Mouse (Mus musculus) liver, embryonic 14.5 days (tissue): Measurements from ENCODE around the gene Tomm40. TPM values are rescaled to one million over a fixed set of nuclear protein-coding genes. Genes with fewer than 3 reads are reported as not detected.
A peak's percentile ranks its signal among the peaks of the same experiment; 100 is the strongest.

Experiments
- ATAC-seq: fragments of 200-750 bp; cut with Nextera tagmentation; 2 replicates; pipeline ENCODE4 v1.8.0; 2017; ENCODE audit warnings: moderate number of reproducible peaks, mild to moderate bottlenecking, moderate library complexity; ENCODE audit not compliant: insufficient read depth
- DNase-seq, 3 experiments: peaks; one replicate each; pipeline ENCODE4 v3.0.0-alpha.2; 2012 to 2013; ENCODE audit warnings: low read depth in 3 of 3, low spot score in 3 of 3
- H3K27ac ChIP-seq: fragments of 300-500 bp; sonication (generic); 2 replicates; pipeline ENCODE4 v1.5.1; 2014; ENCODE audit warnings: moderate library complexity, mild to moderate bottlenecking, control low read depth, inconsistent platforms
- H3K27me3 ChIP-seq: fragments of 300-500 bp; sonication (generic); 2 replicates; pipeline ENCODE4 v1.6.1; 2014; ENCODE audit warnings: mild to moderate bottlenecking, low read length, moderate library complexity; ENCODE audit not compliant: control insufficient read depth, insufficient read depth
- H3K36me3 ChIP-seq: fragments of 300-500 bp; sonication (generic); replicated peaks from 2 replicates; pipeline ENCODE4 v1.6.1; 2014; ENCODE audit warnings: low read depth; ENCODE audit not compliant: control insufficient read depth, insufficient read depth
- H3K4me1 ChIP-seq, 2 experiments: fragments of 200-500 bp in 1 of 2; fragments of 300-500 bp in 1 of 2; sonication (generic) in 1 of 2; replicated peaks; 2 replicates each; pipeline ENCODE4 v1.6.1; 2012 to 2014; ENCODE audit warnings: antibody characterized with exemption in 1 of 2, inconsistent platforms in 1 of 2, low read length in 1 of 2; ENCODE audit not compliant: control insufficient read depth in 2 of 2, insufficient read depth in 2 of 2
- H3K4me2 ChIP-seq: fragments of 300-500 bp; sonication (generic); 2 replicates; pipeline ENCODE4 v1.6.1; 2014; ENCODE audit warnings: low read depth, mild to moderate bottlenecking, control low read depth, moderate library complexity
- H3K4me3 ChIP-seq, 2 experiments: fragments of 200-500 bp in 1 of 2; fragments of 300-500 bp in 1 of 2; sonication (generic) in 1 of 2; 2 replicates each; pipeline ENCODE4 v1.5.1; 2012 to 2014; ENCODE audit warnings: low read depth in 2 of 2, low read length in 2 of 2, mild to moderate bottlenecking in 2 of 2, control low read depth in 1 of 2, inconsistent platforms in 1 of 2, moderate library complexity in 1 of 2; ENCODE audit not compliant: insufficient read depth in 1 of 2
- H3K9ac ChIP-seq: fragments of 300-500 bp; sonication (generic); replicated peaks from 2 replicates; pipeline ENCODE4 v1.6.1; 2014; ENCODE audit warnings: mild to moderate bottlenecking, control low read depth, moderate library complexity
- H3K9me3 ChIP-seq: fragments of 300-500 bp; sonication (generic); 2 replicates; pipeline ENCODE4 v1.6.1; 2016; ENCODE audit warnings: low read length, mixed read lengths; ENCODE audit not compliant: control insufficient read depth
- CTCF ChIP-seq: IDR thresholded peaks from 2 replicates; pipeline ENCODE4 v1.5.1; 2016; ENCODE audit warnings: antibody characterized with exemption, low read depth, control low read depth
- EP300 ChIP-seq: IDR thresholded peaks from 2 replicates; pipeline ENCODE4 v1.6.1; 2016; ENCODE audit warnings: antibody characterized with exemption, low read depth
- WGBS: fragments of 180-500 bp; shearing (Covaris S2); extraction: QIAGEN DNeasy Blood & Tissue Kit; methylation state at CpG from one replicate; pipeline ENCODE4 v1.1.7; 2014; ENCODE audit not compliant: insufficient replicate concordance; 5-methylcytosine and 5-hydroxymethylcytosine counted together
- polyA plus RNA-seq, 2 experiments: library from polyadenylated mRNA; depleted of rRNA in 1 of 2; stranded (reverse) in 1 of 2; unstranded in 1 of 2; fragments of >200 nt; fragmentation: Nextera tagmentation in 1 of 2; extraction: Ambion mirVana in 1 of 2; gene quantifications; 2 replicates each; pipeline versions ENCODE4 v1.2.1 to v1.2.3; 2012 to 2014

The Tomm40 gene
- polyA plus RNA-seq, 2 experiments, result 57.3 to 58.2 TPM

DNA sequence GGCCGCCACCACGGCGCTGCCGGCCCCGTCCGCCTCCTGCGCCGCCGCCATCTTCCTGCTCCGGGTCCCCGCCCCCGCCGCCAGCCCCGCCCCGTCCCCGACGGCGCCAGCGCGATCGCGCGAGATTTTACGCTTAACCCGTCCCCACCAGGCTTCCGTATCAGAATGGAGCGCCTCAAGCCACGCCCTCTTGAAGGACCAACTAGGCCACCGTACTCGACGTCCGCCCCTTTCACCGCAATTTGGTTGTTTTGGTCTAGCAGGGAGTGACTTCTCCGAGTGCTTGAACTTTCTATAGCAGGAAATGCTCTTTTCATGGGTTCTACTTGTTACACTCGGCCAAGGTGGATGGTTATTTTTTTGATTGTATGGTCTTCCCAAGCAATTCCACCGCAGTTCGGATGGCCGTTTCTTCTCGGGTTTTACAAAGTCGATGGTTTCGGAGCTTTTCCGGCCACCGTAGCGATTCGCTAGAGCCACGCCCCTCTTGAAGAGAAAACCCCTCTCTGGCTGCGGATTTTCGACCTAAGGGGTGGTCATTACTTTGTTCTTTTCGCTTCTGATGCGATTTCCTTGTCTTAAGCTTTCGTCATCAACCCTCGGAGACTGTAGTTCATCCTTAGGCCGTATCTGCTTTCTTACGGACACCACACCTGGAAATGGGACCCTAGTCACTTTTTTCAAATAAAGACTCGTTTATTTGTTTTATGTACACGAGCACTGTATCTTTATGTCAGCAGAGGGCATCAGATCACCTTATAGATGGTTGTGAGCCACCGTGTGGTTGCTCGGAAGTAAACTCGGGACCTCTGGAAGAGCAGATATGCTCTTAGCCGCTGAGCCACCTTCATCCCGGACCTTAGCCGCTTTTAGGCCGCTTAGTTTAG lies 50.0 kb downstream of the Tomm40 start, which contains the start of gene Clptm1:
TSS of gene Clptm1 (minus strand) at position 79 of the 887 bp plus-strand sequence.
- Histone ChIP-seq H3K9ac (peak within 1 kb of the TSS; percentile 87), H3K9me3 (no peaks in the 10 kb centered on the region), H3K27ac (peak within 1 kb of the TSS; percentile 94), H3K27me3 (no peaks in the 10 kb centered on the region), H3K4me1 (peaks cover 14 to 19% of the 10 kb centered on the region in 2 experiments), H3K36me3 (peaks cover 5% of the 10 kb centered on the region), H3K4me3 (peak within 1 kb of the TSS; percentile 91 to 96), H3K4me2 (peak within 1 kb of the TSS; percentile 94)
- peak; percentile 72 for TF ChIP-seq EP300
- peak; percentile 62 for TF ChIP-seq CTCF
- WGBS, result under 1% methylated on average over 63 of the region's 63 CpGs
- ATAC-seq (peak; percentile 84), DNase-seq (peak; percentile 95 to 97 (median 96))

DNA sequence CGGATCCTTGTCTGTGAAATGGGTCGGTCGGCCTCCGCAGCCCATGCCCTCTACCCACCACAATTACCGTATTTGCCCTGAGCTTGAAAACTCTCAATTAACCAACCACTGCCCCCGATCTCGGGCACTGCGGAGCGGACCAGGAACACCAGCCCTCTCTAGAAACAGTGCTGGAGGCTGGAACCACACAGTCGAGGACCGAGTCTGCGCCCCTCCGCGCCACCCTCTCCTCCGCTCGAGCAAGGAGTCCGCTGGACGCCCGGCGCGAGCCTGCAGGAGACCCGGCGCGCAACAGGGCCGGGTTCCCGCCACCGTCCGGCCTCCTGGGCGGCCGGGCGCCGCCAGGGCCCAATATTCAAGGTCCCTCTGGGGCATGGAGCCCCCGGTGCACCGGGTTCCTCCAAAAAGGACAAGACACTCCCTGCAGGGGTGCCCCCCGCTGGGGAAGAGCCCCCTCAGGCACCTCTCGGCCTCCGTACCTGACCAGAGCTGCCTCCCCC lies 50.7 kb downstream of the Tomm40 start:
- TF ChIP-seq EP300, result no peak
- TF ChIP-seq CTCF, result no peak
- Histone ChIP-seq H3K27me3 (no peaks in the 10 kb centered on the region), H3K4me3 (peak overlapping the region; percentile 91 to 96), H3K4me1 (peaks cover 14 to 19% of the 10 kb centered on the region in 2 experiments), H3K9ac (peak overlapping the region; percentile 85), H3K36me3 (peaks cover 7% of the 10 kb centered on the region), H3K27ac (peak overlapping the region; percentile 39; the same call in 1 of the 2 replicates), H3K4me2 (peak overlapping the region; percentile 94), H3K9me3 (no peaks in the 10 kb centered on the region)
- DNase-seq (no peak), ATAC-seq (peak; percentile 58)
- WGBS, result under 1% methylated on average over 37 of the region's 37 CpGs

DNA sequence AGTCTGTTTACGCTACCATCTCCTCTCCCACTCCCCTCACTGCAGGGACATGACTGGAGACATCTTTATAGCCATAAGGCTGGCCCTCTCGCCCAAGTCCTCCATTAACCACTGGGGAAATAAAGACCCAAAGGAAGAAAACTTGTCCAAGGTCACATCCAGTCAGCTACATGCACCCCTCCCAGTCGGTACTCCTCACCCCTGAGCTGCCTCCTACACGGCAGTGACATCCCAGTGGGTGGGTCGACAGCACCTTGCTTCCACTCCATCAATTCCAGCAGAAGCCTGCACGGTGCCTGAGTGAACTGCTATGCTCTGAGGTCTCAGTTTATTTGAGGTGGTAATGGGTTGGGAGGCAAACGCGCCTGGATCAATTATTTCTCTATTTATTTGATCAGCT lies 51.3 kb downstream of the Tomm40 start:
- peaks cover 14% of the 10 kb centered on the region in 2 experiments for H3K4me1 ChIP-seq
- DNase-seq (no peak), ATAC-seq (no peak)
- H3K9ac ChIP-seq, result peak overlapping the region; percentile 85
- 14% methylated on average over 8 of the region's 8 CpGs for WGBS
- H3K36me3 ChIP-seq, result peaks cover 8% of the 10 kb centered on the region
- H3K27me3 ChIP-seq, result no peaks in the 10 kb centered on the region
- no peaks in the 10 kb centered on the region for H3K9me3 ChIP-seq
- H3K4me2 ChIP-seq, result peak overlapping the region; percentile 94
- no peak overlapping the region for H3K27ac ChIP-seq
- TF ChIP-seq EP300 (no peak), CTCF (no peak)
- peak overlapping the region; percentile 91 to 96 for H3K4me3 ChIP-seq

DNA sequence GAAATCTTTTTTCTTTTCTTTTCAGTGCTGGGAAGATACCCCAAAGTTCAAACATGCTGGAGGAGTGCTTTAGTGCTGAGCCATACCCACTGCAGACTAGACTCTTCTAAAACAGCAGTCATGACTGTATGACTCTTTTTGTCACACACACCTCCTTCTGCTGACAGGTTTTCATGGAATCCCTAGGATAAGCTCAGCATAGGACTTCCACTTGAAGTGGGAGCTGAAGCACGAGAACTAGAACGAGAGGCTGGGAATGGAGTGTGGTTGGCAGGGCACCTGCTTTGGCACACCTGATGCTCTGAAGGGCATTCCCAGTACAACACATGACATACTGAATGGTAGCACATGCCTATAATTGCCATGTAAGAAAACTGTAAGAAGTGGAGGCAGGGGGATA lies 62.6 kb downstream of the Tomm40 start:
- DNase-seq, result no peak
- H3K36me3 ChIP-seq, result peaks cover 31% of the 10 kb centered on the region
- 75% methylated on average over 2 of the region's 2 CpGs for WGBS

More for the DNA sequence above, 62.6 kb downstream of the Tomm40 start:
- ATAC-seq, result no peak
- H3K27ac ChIP-seq, result no peak overlapping the region
- H3K4me2 ChIP-seq, result no peak overlapping the region
- H3K9ac ChIP-seq, result no peak overlapping the region
- no peaks in the 10 kb centered on the region for H3K27me3 ChIP-seq
- no peak for TF ChIP-seq CTCF
- no peak for TF ChIP-seq EP300
- peaks cover 10% of the 10 kb centered on the region in 2 experiments for H3K4me1 ChIP-seq
- no peak overlapping the region for H3K4me3 ChIP-seq
- H3K9me3 ChIP-seq, result no peaks in the 10 kb centered on the region

Other genes starting within 250 kb of the Tomm40 start
- gene Bloc1s3, start 207.1 kb downstream of the Tomm40 start, polyA plus RNA-seq (2012; rRNA removed), result 2.0 and 2.7 TPM in 2 replicates
- gene Bloc1s3, start 207.1 kb downstream of the Tomm40 start, polyA plus RNA-seq (2014; fragmentation: Nextera tagmentation; extraction: Ambion mirVana), result 0.39 and 0.56 TPM in 2 replicates
- 24.1 and 28.1 TPM in 2 replicates for gene Trappc6a, start 207.0 kb downstream of the Tomm40 start, polyA plus RNA-seq (2012; rRNA removed)
- 40.0 and 40.2 TPM in 2 replicates for gene Trappc6a, start 207.0 kb downstream of the Tomm40 start, polyA plus RNA-seq (2014; fragmentation: Nextera tagmentation; extraction: Ambion mirVana)
- 0.01 and 0.04 TPM in 2 replicates for gene Nkpd1, start 197.6 kb downstream of the Tomm40 start, polyA plus RNA-seq (2012; rRNA removed)
- gene Nkpd1, start 197.6 kb downstream of the Tomm40 start, polyA plus RNA-seq (2014; fragmentation: Nextera tagmentation; extraction: Ambion mirVana), result not detected in 2 replicates
- gene Ppp1r37, start 152.4 kb downstream of the Tomm40 start, polyA plus RNA-seq (2012; rRNA removed), result 21.8 and 27.0 TPM in 2 replicates
- gene Ppp1r37, start 152.4 kb downstream of the Tomm40 start, polyA plus RNA-seq (2014; fragmentation: Nextera tagmentation; extraction: Ambion mirVana), result 1.5 and 2.0 TPM in 2 replicates
- gene Zfp296, start 138.2 kb downstream of the Tomm40 start, polyA plus RNA-seq (2012; rRNA removed), result 0.66 and 0.96 TPM in 2 replicates
- gene Zfp296, start 138.2 kb downstream of the Tomm40 start, polyA plus RNA-seq (2014; fragmentation: Nextera tagmentation; extraction: Ambion mirVana), result 0.38 and 0.41 TPM in 2 replicates
- 34.8 and 39.6 TPM in 2 replicates for gene Gemin7, start 137.8 kb downstream of the Tomm40 start, polyA plus RNA-seq (2012; rRNA removed)
- gene Gemin7, start 137.8 kb downstream of the Tomm40 start, polyA plus RNA-seq (2014; fragmentation: Nextera tagmentation; extraction: Ambion mirVana), result 83.1 and 91.6 TPM in 2 replicates
- gene Clasrp, start 111.0 kb downstream of the Tomm40 start, polyA plus RNA-seq (2012; rRNA removed), result 21.3 and 23.3 TPM in 2 replicates
- 7.5 and 8.6 TPM in 2 replicates for gene Clasrp, start 111.0 kb downstream of the Tomm40 start, polyA plus RNA-seq (2014; fragmentation: Nextera tagmentation; extraction: Ambion mirVana)
- 1.0 and 1.1 TPM in 2 replicates for gene Relb, start 86.0 kb downstream of the Tomm40 start, polyA plus RNA-seq (2012; rRNA removed)
- gene Relb, start 86.0 kb downstream of the Tomm40 start, polyA plus RNA-seq (2014; fragmentation: Nextera tagmentation; extraction: Ambion mirVana), result 0.89 and 1.2 TPM in 2 replicates
- gene Clptm1, start 50.4 kb downstream of the Tomm40 start, polyA plus RNA-seq (2012; rRNA removed), result 20.6 and 20.9 TPM in 2 replicates
- 44.4 and 50.4 TPM in 2 replicates for gene Clptm1, start 50.4 kb downstream of the Tomm40 start, polyA plus RNA-seq (2014; fragmentation: Nextera tagmentation; extraction: Ambion mirVana)
- gene Apoc2, start 37.5 kb downstream of the Tomm40 start, polyA plus RNA-seq (2012; rRNA removed), result 494 and 507 TPM in 2 replicates
- 990 and 1,023 TPM in 2 replicates for gene Apoc2, start 37.5 kb downstream of the Tomm40 start, polyA plus RNA-seq (2014; fragmentation: Nextera tagmentation; extraction: Ambion mirVana)
- 3.3 and 5.1 TPM in 2 replicates for gene Gm44805, start 34.0 kb downstream of the Tomm40 start, polyA plus RNA-seq (2012; rRNA removed)
- 29.0 and 48.5 TPM in 2 replicates for gene Gm44805, start 34.0 kb downstream of the Tomm40 start, polyA plus RNA-seq (2014; fragmentation: Nextera tagmentation; extraction: Ambion mirVana)
- gene Apoc4, start 34.0 kb downstream of the Tomm40 start, polyA plus RNA-seq (2012; rRNA removed), result 90.9 and 154 TPM in 2 replicates
- gene Apoc4, start 34.0 kb downstream of the Tomm40 start, polyA plus RNA-seq (2014; fragmentation: Nextera tagmentation; extraction: Ambion mirVana), result 181 and 200 TPM in 2 replicates
- gene Apoc1, start 22.8 kb downstream of the Tomm40 start, polyA plus RNA-seq (2012; rRNA removed), result 203 and 204 TPM in 2 replicates
- gene Apoc1, start 22.8 kb downstream of the Tomm40 start, polyA plus RNA-seq (2014; fragmentation: Nextera tagmentation; extraction: Ambion mirVana), result 390 TPM in 2 replicates
- 1,802 and 2,400 TPM in 2 replicates for gene Apoe, start 16.2 kb downstream of the Tomm40 start, polyA plus RNA-seq (2012; rRNA removed)
- 1,630 and 1,854 TPM in 2 replicates for gene Apoe, start 16.2 kb downstream of the Tomm40 start, polyA plus RNA-seq (2014; fragmentation: Nextera tagmentation; extraction: Ambion mirVana)
- gene Nectin2, start 35.0 kb upstream of the Tomm40 start, polyA plus RNA-seq (2012; rRNA removed), result 7.8 and 8.9 TPM in 2 replicates
- gene Nectin2, start 35.0 kb upstream of the Tomm40 start, polyA plus RNA-seq (2014; fragmentation: Nextera tagmentation; extraction: Ambion mirVana), result 10.2 and 10.3 TPM in 2 replicates
- gene Bcam, start 55.6 kb upstream of the Tomm40 start, polyA plus RNA-seq (2012; rRNA removed), result 6.3 and 7.6 TPM in 2 replicates
- gene Bcam, start 55.6 kb upstream of the Tomm40 start, polyA plus RNA-seq (2014; fragmentation: Nextera tagmentation; extraction: Ambion mirVana), result 4.9 and 6.6 TPM in 2 replicates
- 0.95 and 1.2 TPM in 2 replicates for gene Cblc, start 81.4 kb upstream of the Tomm40 start, polyA plus RNA-seq (2012; rRNA removed)
- 1.1 and 1.3 TPM in 2 replicates for gene Cblc, start 81.4 kb upstream of the Tomm40 start, polyA plus RNA-seq (2014; fragmentation: Nextera tagmentation; extraction: Ambion mirVana)
- 2.7 and 3.1 TPM in 2 replicates for gene Bcl3, start 107.3 kb upstream of the Tomm40 start, polyA plus RNA-seq (2012; rRNA removed)
- 3.5 and 3.8 TPM in 2 replicates for gene Bcl3, start 107.3 kb upstream of the Tomm40 start, polyA plus RNA-seq (2014; fragmentation: Nextera tagmentation; extraction: Ambion mirVana)
- not detected in 2 replicates for gene Gm19345, start 136.6 kb upstream of the Tomm40 start, polyA plus RNA-seq (2012; rRNA removed)
- gene Gm19345, start 136.6 kb upstream of the Tomm40 start, polyA plus RNA-seq (2014; fragmentation: Nextera tagmentation; extraction: Ambion mirVana), result not detected in 2 replicates
- gene Ceacam16, start 145.9 kb upstream of the Tomm40 start, polyA plus RNA-seq (2012; rRNA removed), result 0.04 TPM in 1 of 2 replicates, not detected in the other
- 0.08 TPM in 1 of 2 replicates, not detected in the other for gene Ceacam16, start 145.9 kb upstream of the Tomm40 start, polyA plus RNA-seq (2014; fragmentation: Nextera tagmentation; extraction: Ambion mirVana)
- gene Ceacam19, start 172.5 kb upstream of the Tomm40 start, polyA plus RNA-seq (2012; rRNA removed), result 0.01 TPM in 1 of 2 replicates, not detected in the other
- gene Ceacam19, start 172.5 kb upstream of the Tomm40 start, polyA plus RNA-seq (2014; fragmentation: Nextera tagmentation; extraction: Ambion mirVana), result not detected in 2 replicates
- gene Pvr, start 205.7 kb upstream of the Tomm40 start, polyA plus RNA-seq (2012; rRNA removed), result 2.3 and 2.6 TPM in 2 replicates
- 0.95 and 1.8 TPM in 2 replicates for gene Pvr, start 205.7 kb upstream of the Tomm40 start, polyA plus RNA-seq (2014; fragmentation: Nextera tagmentation; extraction: Ambion mirVana)
- 0.15 and 0.24 TPM in 2 replicates for gene Igsf23, start 235.3 kb upstream of the Tomm40 start, polyA plus RNA-seq (2012; rRNA removed)
- gene Igsf23, start 235.3 kb upstream of the Tomm40 start, polyA plus RNA-seq (2014; fragmentation: Nextera tagmentation; extraction: Ambion mirVana), result 0.11 TPM in 1 of 2 replicates, not detected in the other
- gene Ceacam20, start 250.0 kb upstream of the Tomm40 start, polyA plus RNA-seq (2012; rRNA removed), result not detected in 2 replicates
- not detected in 2 replicates for gene Ceacam20, start 250.0 kb upstream of the Tomm40 start, polyA plus RNA-seq (2014; fragmentation: Nextera tagmentation; extraction: Ambion mirVana)